ENCODE assay signal across 8 mouse cellular contexts in genomic region chr12:105009370-105010212, GRCm38 (mm10). TPM values are rescaled to one million over a fixed set of nuclear protein-coding genes. Genes with fewer than 3 reads are reported as not detected.
DNase-seq lines count a peak whose midpoint lies in the region; TF ChIP-seq lines count a peak whose summit lies in the region.

Gene Syne3, minus strand, starts transcription at chr12:105009809.

- TF ChIP-seq CTCF in C2C12 (IDR thresholded peaks at IDR 0.05; ENCODE audit: control insufficient read depth, insufficient read depth, insufficient read length), result no peak

- H3K36me3 ChIP-seq in C2C12 (ENCODE audit: control insufficient read depth, insufficient read depth), result peaks cover 10% of the 10 kb centered on the region
- no peaks in the 10 kb centered on the region for H3K36me3 ChIP-seq in forebrain, embryonic 10.5 days (replicated peaks)

- under 1% methylated on average over 66 of the region's 66 CpGs for WGBS in forebrain, embryonic 10.5 days

- H3K27me3 ChIP-seq in C2C12 (ENCODE audit: control insufficient read depth, insufficient read depth, insufficient read length), result no peaks in the 10 kb centered on the region
- peaks cover 75% of the 10 kb centered on the region for H3K27me3 ChIP-seq in forebrain, embryonic 10.5 days (ENCODE audit: poor library complexity, severe bottlenecking)

- DNase-seq in adrenal gland, adult (ENCODE audit: inconsistent age in 2 of 2, low spot score in 1 of 2), result peak; percentile 87 to 96
- DNase-seq in forebrain, embryonic 10.5 days (ENCODE audit: extremely low spot score, low spot score), result peak; percentile 29
- DNase-seq in heart, postnatal 10 days, result peak; percentile 83 to 84
- DNase-seq in kidney, postnatal 25 days, result peak; percentile 81 to 92
- peak; percentile 72 for DNase-seq in lung, postnatal 14 days
- DNase-seq in ovary, postnatal 36 days (ENCODE audit: low spot score), result peak; percentile 75
- peak; percentile 92 for DNase-seq in thymus, postnatal 4 days

- H3ac ChIP-seq in C2C12 (ENCODE audit: control insufficient read depth, insufficient read length, low read depth), result peak within 1 kb of the TSS; percentile 77

- H3K27ac ChIP-seq in forebrain, embryonic 10.5 days, result peak within 1 kb of the TSS; percentile 59

- peaks cover 52% of the 10 kb centered on the region for H3K79me2 ChIP-seq in C2C12 (ENCODE audit: control insufficient read depth, insufficient read depth)

- H3K79me3 ChIP-seq in C2C12 (ENCODE audit: low read depth), result peaks cover 42% of the 10 kb centered on the region

- intact Hi-C loops in heart, postnatal 10 days (cut with DNase I), result no loop called here

- peaks cover 35% of the 10 kb centered on the region for H3K4me1 ChIP-seq in forebrain, embryonic 10.5 days

- H3K4me3 ChIP-seq in C2C12 (ENCODE audit: insufficient read depth, poor library complexity, severe bottlenecking), result peak within 1 kb of the TSS; percentile 54
- H3K4me3 ChIP-seq in forebrain, embryonic 10.5 days, result peak within 1 kb of the TSS; percentile 64

- H3K9me3 ChIP-seq in forebrain, embryonic 10.5 days, result no peaks in the 10 kb centered on the region

TF ChIP-seq in C2C12, 6 proteins besides CTCF, POLR2A, EP300 and RAD21:
- TF ChIP-seq MYOD1 (IDR thresholded peaks at IDR 0.05; ENCODE audit: control insufficient read depth, insufficient read length, low read depth), result peak; percentile 64
- TF ChIP-seq CEBPB (IDR thresholded peaks at IDR 0.05; ENCODE audit: low read depth), result no peak

RNA-seq across cellular contexts. Expression of gene Syne3, which starts in this region (rescaled TPM):
- polyA plus RNA-seq in C2C12 (2012; fragmentation: generic; extraction: Trizol), result 24.8 TPM
- polyA plus RNA-seq in forebrain, embryonic 10.5 days (2016; fragmentation: Nextera tagmentation; extraction: Ambion mirVana), result 0.10 and 0.27 TPM in 2 replicates
- total RNA-seq in heart, postnatal 10 days (2021), result 1 to 10 TPM; 6.1 to 6.4 TPM

Comparison
In these comparisons a context has a peak if more than half of its experiments do, and no peak if none do; other contexts are left out.
1. Peak in every context shown above with its lines: DNase-seq, H3K4me3 ChIP-seq and H3K27ac ChIP-seq.
2. RNA of gene Syne3 (polyA plus RNA-seq): 24.8 TPM in C2C12 (single experiment); 0.10 to 0.27 TPM in forebrain, embryonic 10.5 days; every median in the first group is over 10 times any median in the second.
3. Peak in DNase-seq, H3K4me3 ChIP-seq and H3K27ac ChIP-seq in forebrain, embryonic 10.5 days; RNA of the gene not detected or under 1 TPM.
4. DNase-seq: peak in every context shown above with its lines; median percentile 92 in thymus, postnatal 4 days; 92 in adrenal gland, adult; 86 in kidney, postnatal 25 days; 84 in heart, postnatal 10 days; 75 in ovary, postnatal 36 days; 72 in lung, postnatal 14 days; 29 in forebrain, embryonic 10.5 days.